Mouse (Mus musculus) kidney, postnatal 4 days (tissue): ENCODE measurements around the gene Cd37.

Source experiments
- DNase-seq, 2 experiments: peaks; one replicate each; pipeline ENCODE4 v3.0.0; 2021; ENCODE audit warnings: mixed read lengths in 2 of 2

The Cd37 gene

DNA sequence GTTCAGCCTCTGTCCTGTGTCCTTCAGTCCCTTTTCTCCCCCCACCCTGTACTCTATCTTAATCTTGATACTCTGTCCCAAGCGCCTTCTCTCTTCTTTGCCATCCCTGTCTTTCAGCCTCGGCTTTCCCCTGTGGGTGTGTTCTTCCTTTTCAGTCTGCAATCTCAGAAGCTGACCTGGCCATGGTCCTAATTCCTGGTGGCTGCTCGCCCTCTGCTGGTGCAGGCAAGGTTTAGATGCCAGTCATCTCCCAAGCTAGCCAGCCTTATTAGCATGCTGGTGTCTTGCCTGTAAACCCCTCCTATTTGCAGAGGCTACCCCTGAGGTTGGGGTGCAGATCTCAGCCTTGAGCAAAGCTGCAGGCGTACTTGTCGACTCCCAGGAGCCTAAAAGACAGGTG is 40.5 kb downstream of the Cd37 start:
- peak; percentile 82 to 87 for DNase-seq

DNA sequence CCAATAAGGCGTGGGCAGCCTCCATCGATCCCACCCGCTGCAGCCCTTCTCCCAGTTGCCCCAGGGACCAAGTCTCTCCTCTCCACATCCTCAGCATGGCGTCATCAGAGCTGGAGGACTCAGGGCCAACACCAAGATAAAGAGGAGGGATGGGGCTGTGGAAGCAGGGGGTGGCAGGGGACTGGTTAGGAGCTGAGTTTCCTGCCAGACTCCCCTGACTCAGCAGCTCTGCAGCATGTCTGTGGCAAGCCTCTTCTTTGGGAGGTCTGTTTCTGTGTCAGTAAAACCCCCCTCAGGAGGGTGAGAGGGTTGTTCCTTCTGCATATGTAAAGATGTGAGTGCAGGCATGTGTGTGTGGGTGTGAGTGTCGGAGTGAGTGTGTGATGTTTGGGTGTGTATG is 41.9 kb downstream of the Cd37 start:
- no peak for DNase-seq

DNA sequence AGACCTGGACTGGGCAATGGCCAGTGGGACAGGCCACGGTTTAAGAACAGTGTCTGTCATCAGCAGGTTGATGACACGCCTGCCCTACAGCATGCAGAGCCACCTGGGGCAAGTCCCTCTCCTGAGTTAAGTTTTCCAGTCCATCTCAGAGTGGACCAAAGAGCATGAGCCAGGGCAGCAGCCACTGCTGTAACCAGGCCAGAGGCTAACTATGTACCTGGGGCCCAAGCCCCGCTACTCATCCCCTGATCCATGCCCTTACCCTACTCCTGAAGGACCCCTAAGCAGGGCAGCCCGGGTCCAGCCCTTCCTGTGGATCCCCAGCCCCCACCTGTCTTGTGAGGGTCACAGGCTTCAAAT is 42.8 kb downstream of the Cd37 start:
- DNase-seq: no peak

DNA sequence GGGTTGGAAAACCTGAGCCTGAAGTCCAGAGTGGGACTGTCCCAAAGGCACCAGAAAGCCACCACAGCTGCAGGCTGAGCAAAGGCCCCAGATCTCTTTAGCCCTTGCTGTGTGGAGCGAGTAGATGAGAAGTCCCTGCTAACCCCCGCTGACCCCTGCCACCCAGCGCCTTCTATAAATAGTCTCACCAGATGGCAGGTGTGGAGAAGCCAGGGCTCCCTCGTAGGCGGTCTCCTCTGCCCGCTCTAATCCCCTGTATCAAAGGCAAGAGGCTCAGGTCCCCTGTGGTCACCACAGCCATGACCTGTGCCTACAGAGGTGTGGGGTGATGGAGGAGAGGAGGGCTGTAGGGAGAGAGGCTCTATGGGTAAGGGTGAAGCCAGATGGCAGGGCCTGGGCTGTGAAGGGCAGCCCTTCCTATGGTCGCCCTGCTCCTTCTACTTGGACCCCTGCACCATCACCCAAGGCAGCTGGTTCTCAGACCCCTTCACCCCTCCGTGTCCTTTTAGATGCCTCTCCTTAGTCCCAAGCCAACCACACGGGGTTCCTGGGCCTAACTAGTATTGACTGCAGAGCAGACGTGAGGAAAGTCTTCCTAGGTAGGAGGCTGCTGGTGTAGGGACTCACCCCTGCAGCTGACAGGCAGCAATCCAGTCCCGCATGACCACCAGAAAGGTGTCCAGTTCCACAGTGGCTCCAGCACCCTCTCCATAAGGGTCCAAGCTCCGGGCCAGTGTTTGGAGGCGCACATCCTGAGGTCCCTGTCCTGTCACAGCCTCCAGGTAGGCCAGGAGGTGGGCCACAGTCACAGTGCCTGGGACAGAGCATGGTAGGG is 43.4 kb downstream of the Cd37 start:
- DNase-seq: no peak

- no peak for DNase-seq
Measured at GRCm38 (mm10) chr7:45193871-45194785, 44.8 kb downstream of the Cd37 start.

DNA sequence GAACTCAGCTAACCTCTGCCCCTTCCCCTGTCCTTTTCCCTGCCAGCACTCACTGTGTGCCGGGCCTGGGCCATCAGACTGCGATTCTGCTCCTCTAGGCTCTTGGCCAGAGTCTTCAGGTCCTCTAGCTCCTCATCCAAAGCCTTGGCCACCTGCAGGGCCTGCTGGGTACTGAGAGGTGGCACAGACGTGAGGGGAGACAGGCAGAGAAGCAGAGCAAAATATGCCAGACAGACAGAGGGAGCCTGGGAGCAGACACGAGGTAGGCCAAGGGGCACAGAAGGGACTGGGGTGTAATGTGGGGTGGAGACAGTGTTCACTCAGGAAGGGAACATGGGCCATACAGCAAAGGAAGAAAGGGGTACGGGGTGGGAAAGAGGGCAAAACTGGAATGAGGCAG is 45.5 kb downstream of the Cd37 start:
- DNase-seq: peak in 1 of 2 experiments; percentile 27

GRCm38 (mm10) chr7:45192585-45193310 is 46.2 kb downstream of the Cd37 start:
- no peak for DNase-seq

- peak; percentile 41 to 64 for DNase-seq
Measured at GRCm38 (mm10) chr7:45191803-45192363, 47.0 kb downstream of the Cd37 start.

DNA sequence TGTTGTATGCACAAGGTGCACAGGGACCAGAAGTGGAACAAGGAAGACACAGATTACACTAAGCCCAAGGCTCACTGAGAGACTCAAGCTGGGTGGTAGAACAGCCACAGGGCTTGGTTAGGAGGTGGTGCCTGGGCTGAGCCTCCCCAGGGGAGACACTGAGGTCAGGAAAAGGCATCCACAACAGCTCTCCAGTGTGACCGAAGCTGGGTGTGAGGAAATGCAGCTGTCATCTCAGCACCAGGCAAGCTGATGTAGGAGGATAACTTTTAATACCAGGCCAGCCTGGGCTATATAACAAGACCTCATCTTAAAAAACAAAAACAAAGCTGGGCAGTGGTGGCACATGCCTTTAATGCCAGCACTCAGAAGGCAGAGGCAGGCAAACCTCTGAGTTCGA is 47.8 kb downstream of the Cd37 start:
- DNase-seq: peak in 1 of 2 experiments; percentile 39

DNA sequence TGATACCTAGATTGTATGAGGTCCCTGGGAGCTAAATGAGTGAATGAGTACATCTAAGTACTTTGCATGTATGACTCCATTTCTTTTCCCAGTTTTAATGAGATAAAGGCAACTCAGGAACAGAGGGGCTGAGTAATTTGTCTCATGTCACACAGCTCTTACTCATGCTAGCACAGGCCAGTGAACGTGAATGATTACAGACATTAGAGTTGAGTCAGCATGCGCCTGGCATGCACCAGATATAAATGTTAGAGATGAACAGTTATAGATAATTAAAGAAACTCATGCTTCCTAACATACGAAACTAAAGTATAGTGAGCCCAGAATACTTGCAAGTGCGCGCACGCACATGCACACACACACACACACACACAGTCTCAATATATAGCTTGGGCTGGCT is 48.7 kb downstream of the Cd37 start:
- no peak for DNase-seq

DNA sequence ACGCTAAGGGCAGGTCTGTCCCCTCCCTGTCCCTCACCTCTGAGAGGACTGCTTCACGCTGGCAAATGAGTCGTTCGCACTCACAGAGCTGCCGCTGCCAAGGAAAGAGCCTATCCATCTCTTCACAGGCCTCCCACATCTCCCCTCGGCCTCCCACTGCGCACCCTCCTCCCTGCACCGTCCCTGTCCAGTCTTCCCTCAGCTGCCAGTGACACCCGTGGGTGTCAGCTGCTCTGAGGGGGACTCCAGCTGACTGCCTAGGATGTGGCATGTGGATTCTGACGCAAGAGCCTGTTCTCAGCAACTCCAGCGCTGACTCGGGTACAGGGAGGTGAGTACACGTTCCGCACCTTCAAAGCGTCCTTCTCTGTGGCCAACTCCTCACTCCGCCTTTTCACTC is 49.3 kb downstream of the Cd37 start:
- no peak for DNase-seq

DNA sequence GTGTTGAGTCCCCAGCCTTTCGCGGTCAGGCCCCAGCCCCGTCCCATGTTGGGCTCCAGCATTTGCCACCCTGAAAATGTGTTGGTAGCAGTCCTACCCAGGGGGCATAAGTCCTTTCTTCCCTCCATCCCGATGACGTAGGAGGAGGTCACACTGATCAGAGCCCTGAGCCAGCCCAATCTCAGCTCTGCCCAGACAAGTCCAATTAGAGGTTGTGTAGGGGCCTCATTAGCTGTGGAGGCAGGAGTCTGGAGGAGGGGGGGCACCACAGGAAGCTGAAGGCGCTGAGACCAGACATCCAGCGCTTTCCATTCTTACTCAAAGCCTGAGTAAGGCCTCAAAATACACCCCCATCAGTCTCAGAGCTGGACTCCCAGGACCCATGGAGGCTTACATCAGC is 53.0 kb downstream of the Cd37 start:
- no peak for DNase-seq

GRCm38 (mm10) chr7:45183672-45184071 is 55.2 kb downstream of the Cd37 start:
- DNase-seq: no peak
